Mouse (Mus musculus): ENCODE measurements around the gene Gm4869.

Gm4869 gene

DNA sequence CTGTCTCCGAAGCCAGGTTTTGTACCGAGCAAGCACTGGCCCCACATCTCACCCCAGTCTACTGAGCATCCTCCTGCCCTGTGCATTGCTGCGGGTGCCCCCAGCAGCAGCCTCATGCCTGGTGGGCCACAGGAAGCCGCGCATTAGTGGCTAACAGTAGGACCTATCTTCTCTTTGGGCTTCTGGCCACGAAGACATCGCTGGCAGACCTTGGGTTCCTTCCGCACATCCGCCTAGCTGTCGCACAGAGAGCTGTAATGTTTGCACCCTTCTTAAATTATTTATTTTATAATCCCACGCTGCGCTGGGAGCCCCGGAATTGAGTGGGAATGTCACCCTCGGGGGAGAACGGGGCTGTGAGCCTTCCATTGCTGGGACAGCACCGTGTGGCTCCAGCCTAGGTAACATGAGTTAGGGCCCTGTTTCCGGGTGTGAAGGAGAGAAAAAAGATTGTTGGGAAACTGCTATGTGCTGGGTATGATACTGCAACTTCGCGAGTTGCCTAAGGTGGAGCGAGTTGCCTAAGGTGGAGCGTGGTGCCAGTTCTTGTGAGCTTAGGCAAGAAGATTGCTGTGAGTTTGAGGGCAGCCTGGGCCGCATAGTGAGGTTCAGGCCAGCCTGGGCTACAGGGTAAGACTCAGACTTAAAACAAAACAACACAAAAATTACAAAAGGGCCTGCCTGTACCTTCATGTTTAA is 60.8 kb downstream of the Gm4869 start:
- ChIA-PET POLR2A (interaction anchor here in 3 of 4 experiments (0.6 to 2.1 kb wide), 7 partner anchors 13 to 230 kb away, joined by 3 to 9 read pairs (median 4); partner anchors contain the start of genes Brat1 (in 1 of the 3), Eif3b (in 1 of the 3) and Lfng (in 1 of the 3)), CTCF (interaction anchor here in 1 of 4 experiments (1.0 kb wide), 1 partner anchor 34 kb away, joined by 3 read pairs; no protein-coding TSS in a partner anchor)

- ChIA-PET POLR2A (interaction anchor here in 2 of 4 experiments (0.6 to 1.6 kb wide), 3 partner anchors 14 to 21 kb away, joined by 3 to 4 read pairs (median 3); no protein-coding TSS in a partner anchor), CTCF (interaction anchor here in 1 of 4 experiments (0.6 to 1.2 kb wide), 2 partner anchors 29 to 221 kb away, joined by 3 to 4 read pairs; no protein-coding TSS in a partner anchor)
Measured at GRCm38 (mm10) chr5:140507466-140508208, 62.2 kb downstream of the Gm4869 start.

- POLR2A ChIA-PET = interaction anchor here in 2 of 4 experiments (0.6 to 2.2 kb wide), 5 partner anchors 9 to 423 kb away, joined by 3 to 8 read pairs (median 3); no protein-coding TSS in a partner anchor
- CTCF ChIA-PET = interaction anchor here in 2 of 4 experiments (1.2 to 1.3 kb wide), 2 partner anchors 14 to 28 kb away, joined by 3 to 4 read pairs; no protein-coding TSS in a partner anchor
Measured at GRCm38 (mm10) chr5:140508686-140509085, 63.2 kb downstream of the Gm4869 start.

DNA sequence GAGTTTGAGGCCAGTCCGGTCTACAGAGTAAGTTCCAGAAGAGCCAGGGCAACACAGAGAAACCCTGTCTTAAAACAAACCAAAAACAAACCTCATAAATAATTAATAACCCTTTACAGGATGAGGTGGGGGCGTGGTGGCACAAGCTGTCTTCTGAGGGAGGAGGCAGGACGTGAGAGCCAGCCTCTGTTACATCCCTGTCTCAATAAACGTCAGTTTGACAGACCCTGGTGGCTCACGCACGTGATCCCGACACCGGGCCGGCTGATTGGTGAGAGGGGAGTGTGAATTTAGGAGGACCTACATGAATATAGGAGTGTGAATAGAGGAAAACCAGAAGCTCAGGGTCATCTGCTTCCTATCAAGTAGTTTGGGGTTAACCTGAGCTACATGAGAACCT is 63.8 kb downstream of the Gm4869 start:
- ChIA-PET CTCF (interaction anchor here in 1 of 4 experiments (1.3 kb wide), 1 partner anchor 13 kb away, joined by 3 read pairs; no protein-coding TSS in a partner anchor), POLR2A (interaction anchor here in 2 of 4 experiments (0.5 to 2.2 kb wide), 7 partner anchors 9 to 104 kb away, joined by 3 to 8 read pairs (median 3); no protein-coding TSS in a partner anchor)

- CTCF ChIA-PET = interaction anchor here in 3 of 4 experiments (0.6 to 1.3 kb wide), 3 partner anchors 12 to 1702 kb away, joined by 3 to 4 read pairs (median 3); no protein-coding TSS in a partner anchor
Measured at GRCm38 (mm10) chr5:140510012-140511000, 64.9 kb downstream of the Gm4869 start.

GRCm38 (mm10) chr5:140513921-140514320 is 68.5 kb downstream of the Gm4869 start:
- POLR2A ChIA-PET = interaction anchor here in 3 of 4 experiments (0.6 to 1.9 kb wide), 4 partner anchors 9 to 108 kb away, joined by 3 to 6 read pairs (median 4); partner anchors contain the start of genes Chst12 (in 1 of the 3) and Eif3b (in 1 of the 3)
- CTCF ChIA-PET = interaction anchor here in 2 of 4 experiments (0.6 kb wide), 2 partner anchors 11 to 354 kb away, joined by 3 to 4 read pairs; no protein-coding TSS in a partner anchor

More at GRCm38 (mm10) chr5:140510012-140511000, 64.9 kb downstream of the Gm4869 start:
- POLR2A ChIA-PET = interaction anchor here in 3 of 4 experiments (0.5 to 2.2 kb wide), 7 partner anchors 8 to 110 kb away, joined by 3 to 6 read pairs (median 4); partner anchors contain the start of gene Eif3b (in 1 of the 3)

- CTCF ChIA-PET = interaction anchor here in 3 of 4 experiments (0.6 to 1.2 kb wide), 5 partner anchors 12 to 355 kb away, joined by 3 to 4 read pairs (median 3); no protein-coding TSS in a partner anchor
- POLR2A ChIA-PET = interaction anchor here in 3 of 4 experiments (1.0 to 1.9 kb wide), 5 partner anchors 10 to 96 kb away, joined by 3 to 6 read pairs (median 4); partner anchors contain the start of genes Chst12 (in 3 of the 3) and Eif3b (in 1 of the 3)
Measured at GRCm38 (mm10) chr5:140514799-140515486, 69.5 kb downstream of the Gm4869 start.

DNA sequence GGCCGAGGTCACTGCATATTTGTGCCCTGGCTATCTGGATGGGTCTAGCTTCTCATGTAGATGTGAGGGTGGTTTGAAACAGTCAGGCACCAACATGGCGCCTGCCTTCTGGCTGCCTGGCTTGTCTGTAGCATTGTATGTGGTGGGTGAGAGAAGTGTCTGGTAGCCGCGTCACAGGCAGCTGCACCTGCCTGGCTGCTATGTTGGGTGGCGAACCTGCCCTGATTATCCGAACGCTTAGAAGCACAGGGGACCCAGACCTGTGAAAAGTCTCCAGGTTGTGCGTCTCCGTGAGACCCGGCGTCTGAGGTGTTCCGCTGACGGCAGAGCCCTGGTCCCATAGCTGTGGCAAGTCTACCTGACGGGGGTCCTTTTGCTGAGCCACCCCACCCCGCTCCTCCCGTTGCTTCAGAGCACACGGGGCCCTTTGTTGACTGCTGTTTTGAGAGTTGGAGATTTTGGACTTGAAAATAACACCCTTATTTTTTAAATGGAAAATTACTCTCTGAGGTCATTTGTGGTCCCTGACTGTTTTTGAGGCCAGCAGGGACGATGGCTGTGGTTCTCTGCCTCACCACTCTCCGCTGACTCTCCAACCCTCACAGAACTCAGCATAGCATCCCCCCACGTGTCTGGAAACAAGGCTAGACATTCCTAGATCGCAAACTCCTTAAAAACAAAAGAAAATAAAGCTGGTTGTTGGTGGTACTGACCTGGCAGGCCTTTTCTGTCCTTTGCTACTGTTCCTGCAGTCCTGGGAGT is 71.9 kb downstream of the Gm4869 start:
- CTCF ChIA-PET = interaction anchor here in 1 of 4 experiments (0.6 kb wide), 2 partner anchors 33 to 101 kb away, joined by 5 read pairs; no protein-coding TSS in a partner anchor
- POLR2A ChIA-PET = interaction anchor here in 2 of 4 experiments (1.5 to 2.8 kb wide), 2 partner anchors 8 to 12 kb away, joined by 4 to 8 read pairs; partner anchors contain the start of gene Chst12 (in 1 of the 2)

DNA sequence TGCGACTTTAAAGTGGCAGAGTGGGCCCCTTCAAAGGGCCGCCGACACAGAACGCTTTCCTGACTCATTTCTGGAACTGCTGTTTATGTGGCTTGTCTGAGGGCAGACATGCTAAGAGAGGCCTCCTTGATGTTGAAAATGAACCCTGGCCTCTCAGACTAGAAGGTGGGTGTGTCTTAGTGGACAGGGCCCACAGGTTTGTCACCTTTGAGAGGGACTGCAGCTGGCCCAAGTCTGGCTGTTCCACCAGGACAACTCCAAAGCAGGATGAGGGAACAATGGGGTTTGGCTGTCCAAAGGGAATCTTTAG is 72.4 kb downstream of the Gm4869 start:
- CTCF ChIA-PET = interaction anchor here in 1 of 4 experiments (0.6 kb wide), 1 partner anchor 101 kb away, joined by 5 read pairs; no protein-coding TSS in a partner anchor
- POLR2A ChIA-PET = interaction anchor here in 2 of 4 experiments (1.2 to 2.8 kb wide), 3 partner anchors 8 to 10 kb away, joined by 4 to 8 read pairs (median 4); no protein-coding TSS in a partner anchor

GRCm38 (mm10) chr5:140521196-140521595 is 75.8 kb downstream of the Gm4869 start:
- ChIA-PET POLR2A (interaction anchor here in 1 of 4 experiments (0.6 to 1.0 kb wide), 2 partner anchors 40 to 184 kb away, joined by 3 read pairs; no protein-coding TSS in a partner anchor), CTCF (interaction anchor here in 3 of 4 experiments (0.6 to 0.9 kb wide), 3 partner anchors 16 to 213 kb away, joined by 3 read pairs; partner anchors contain the start of gene Chst12 (in 1 of the 3))

DNA sequence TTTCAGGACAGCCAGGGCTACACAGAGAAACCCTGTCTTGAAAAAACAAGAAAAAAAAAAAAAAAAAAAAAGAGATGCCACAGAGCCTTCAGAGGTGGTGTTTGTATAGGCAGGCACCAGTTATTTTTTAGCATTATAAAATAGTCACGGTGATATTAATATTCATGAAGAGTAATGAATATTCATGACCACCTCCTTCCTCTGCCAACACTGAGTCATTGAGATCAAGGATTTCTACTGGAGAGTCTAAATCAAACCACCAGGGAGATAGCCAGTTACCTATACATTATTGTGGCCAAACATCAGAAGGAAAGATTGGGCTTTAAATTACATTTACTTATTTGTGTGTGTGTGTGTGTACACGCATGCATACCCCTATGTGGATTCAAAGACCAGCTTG is 81.3 kb downstream of the Gm4869 start:
- ChIA-PET POLR2A (interaction anchor here in 1 of 4 experiments (1.6 kb wide), 1 partner anchor 8 kb away, joined by 4 read pairs; no protein-coding TSS in a partner anchor), CTCF (interaction anchor here in 2 of 4 experiments (1.1 to 2.1 kb wide), 3 partner anchors 10 to 93 kb away, joined by 3 to 13 read pairs (median 4); no protein-coding TSS in a partner anchor)

GRCm38 (mm10) chr5:140538111-140538683 is 92.8 kb downstream of the Gm4869 start:
- ChIA-PET POLR2A (interaction anchor here in 1 of 4 experiments (1.0 kb wide), 1 partner anchor 29 kb away, joined by 3 read pairs; no protein-coding TSS in a partner anchor), CTCF (interaction anchor here in 2 of 4 experiments (0.6 to 1.5 kb wide), 6 partner anchors 12 to 213 kb away, joined by 3 to 4 read pairs (median 3); no protein-coding TSS in a partner anchor)

- CTCF ChIA-PET = interaction anchor here (0.5 to 2.0 kb wide), 80 partner anchors 9 to 457 kb away, joined by 3 to 22 read pairs (median 4); partner anchors contain the start of genes Lfng (in 2 of the 4), Brat1 (in 1 of the 4), Chst12 (in 1 of the 4) and Grifin (in 1 of the 4)
- POLR2A ChIA-PET = interaction anchor here in 2 of 4 experiments (0.6 to 1.6 kb wide), 7 partner anchors 27 to 209 kb away, joined by 3 to 6 read pairs (median 3); partner anchors contain the start of gene Eif3b (in 1 of the 2)
Measured at GRCm38 (mm10) chr5:140540106-140540505, 94.7 kb downstream of the Gm4869 start.

DNA sequence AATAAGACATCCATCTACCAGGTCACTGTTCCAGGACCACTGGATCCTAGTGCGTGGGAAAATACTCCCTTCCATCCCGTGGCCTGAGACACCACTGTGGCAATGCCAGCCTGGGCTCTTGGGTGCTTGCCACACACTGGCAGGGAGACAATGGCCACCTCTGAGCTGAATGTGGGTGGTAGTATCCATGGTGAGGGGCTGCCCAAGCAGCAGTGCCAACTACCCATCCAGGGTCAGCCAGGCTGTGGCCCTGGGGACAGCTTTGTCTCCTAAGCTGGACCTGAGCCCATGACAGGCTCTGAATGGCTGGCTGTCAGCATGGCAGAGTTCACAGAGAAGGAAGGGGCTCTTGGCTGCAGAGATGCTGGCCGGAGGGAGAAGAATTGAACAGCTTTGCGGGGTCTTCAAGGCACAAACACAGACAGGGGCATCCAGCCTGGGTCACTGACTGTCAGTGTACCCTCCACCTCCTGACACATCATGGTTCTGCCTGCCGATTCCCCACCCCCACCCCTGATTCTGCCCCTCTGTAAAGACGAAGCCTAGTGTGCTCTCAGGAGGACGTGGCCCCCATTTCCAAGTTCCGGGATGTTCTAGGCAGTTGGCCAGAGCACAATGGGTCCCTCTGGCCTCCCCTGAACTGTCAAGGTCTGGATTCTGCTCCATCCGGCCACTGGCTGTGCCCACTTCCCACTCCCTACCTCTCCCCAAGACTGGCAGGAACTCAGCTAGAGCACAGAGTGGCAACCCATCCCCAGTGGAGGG is 97.5 kb downstream of the Gm4869 start:
- ChIA-PET CTCF (interaction anchor here in 2 of 4 experiments (0.6 to 1.2 kb wide), 4 partner anchors 76 to 335 kb away, joined by 3 to 4 read pairs (median 3); no protein-coding TSS in a partner anchor), POLR2A (interaction anchor here in 2 of 4 experiments (0.6 to 1.9 kb wide), 3 partner anchors 56 to 335 kb away, joined by 4 to 11 read pairs (median 4); no protein-coding TSS in a partner anchor)

All from embryonic stem cell, embryonic (primary cell).